Mouse (Mus musculus) kidney, postnatal 0 days (tissue): Measurements from ENCODE around the gene Sardh. TPM values are rescaled to one million over a fixed set of nuclear protein-coding genes. Genes with fewer than 3 reads are reported as not detected.

Source experiments
- ATAC-seq: fragments of 200-750 bp; cut with Nextera tagmentation; replicated peaks from 2 replicates; pipeline ENCODE4 v1.8.0; 2017; ENCODE audit warnings: low read depth, moderate number of reproducible peaks, moderate TSS enrichment, moderate library complexity; ENCODE audit not compliant: low FRiP score
- DNase-seq: peaks from one replicate; pipeline ENCODE4 v3.0.0-alpha.2; 2016; ENCODE audit warnings: low spot score
- H3K27ac ChIP-seq: fragments of 300-500 bp; sonication (generic); 2 replicates; pipeline ENCODE4 v1.5.1; 2014; ENCODE audit warnings: mild to moderate bottlenecking
- H3K27me3 ChIP-seq: fragments of 300-500 bp; sonication (generic); 2 replicates; pipeline ENCODE4 v1.6.1; 2014; ENCODE audit warnings: low read length, mixed read lengths; ENCODE audit not compliant: insufficient read depth
- H3K36me3 ChIP-seq: fragments of 300-500 bp; sonication (generic); 2 replicates; pipeline ENCODE4 v1.6.1; 2014; ENCODE audit warnings: low read length, mixed read lengths; ENCODE audit not compliant: insufficient read depth
- H3K4me1 ChIP-seq: fragments of 300-500 bp; sonication (generic); replicated peaks from 2 replicates; pipeline ENCODE4 v1.6.1; 2014; ENCODE audit warnings: antibody characterized with exemption, low read length, mixed read lengths; ENCODE audit not compliant: insufficient read depth
- H3K4me2 ChIP-seq: fragments of 300-500 bp; sonication (generic); 2 replicates; pipeline ENCODE4 v1.6.1; 2014; ENCODE audit warnings: mild to moderate bottlenecking, low read length, moderate library complexity, mixed read lengths
- H3K4me3 ChIP-seq: fragments of 300-500 bp; sonication (generic); replicated peaks from 2 replicates; pipeline ENCODE4 v1.5.1; 2014; ENCODE audit warnings: low read depth, low read length
- H3K9ac ChIP-seq: fragments of 300-500 bp; sonication (generic); 2 replicates; pipeline ENCODE4 v1.6.1; 2014; ENCODE audit warnings: low read depth, low read length
- H3K9me3 ChIP-seq: fragments of 300-500 bp; sonication (generic); replicated peaks from 2 replicates; pipeline ENCODE4 v1.6.1; 2016; ENCODE audit warnings: low read length, inconsistent platforms, mixed read lengths
- CTCF ChIP-seq: IDR thresholded peaks from 2 replicates; pipeline ENCODE4 v1.5.1; 2016; ENCODE audit warnings: antibody characterized with exemption, low read depth, mild to moderate bottlenecking, moderate library complexity
- WGBS: fragments of 180-500 bp; shearing (Covaris S2); extraction: QIAGEN DNeasy Blood & Tissue Kit; methylation state at CpG from one replicate; pipeline ENCODE4 v1.1.7; 2014; 5-methylcytosine and 5-hydroxymethylcytosine counted together
- polyA plus RNA-seq: library from polyadenylated mRNA; unstranded; fragments of >200 nt; fragmentation: Nextera tagmentation; extraction: Ambion mirVana; gene quantifications from 2 replicates; pipeline ENCODE4 v1.2.1, GENCODE M21; 2015

The Sardh gene
- polyA plus RNA-seq, 1 experiment from 2014 or later: 48.6 TPM

- no peak overlapping the region for H3K4me3 ChIP-seq
- H3K9me3 ChIP-seq: no peaks in the 10 kb centered on the region
- no peak for TF ChIP-seq CTCF
- H3K4me2 ChIP-seq: no peak overlapping the region
- DNase-seq (no peak), ATAC-seq (no peak)
- H3K27ac ChIP-seq: no peak overlapping the region
- H3K36me3 ChIP-seq: no peaks in the 10 kb centered on the region
- WGBS: 85% methylated on average over 2 of the region's 2 CpGs
- no peak overlapping the region for H3K9ac ChIP-seq
- H3K27me3 ChIP-seq: no peaks in the 10 kb centered on the region
- no peaks in the 10 kb centered on the region for H3K4me1 ChIP-seq
Observed at GRCm38 (mm10) chr2:27166074-27166473, 82.1 kb downstream of the Sardh start.

GRCm38 (mm10) chr2:27164796-27165590 lies 83.1 kb downstream of the Sardh start, which contains the start of gene Dbh:
TSS of gene Dbh (plus strand) at chr2:27165233.
- no peak for TF ChIP-seq CTCF
- no peak for DNase-seq
- Histone ChIP-seq H3K4me3 (no peak within 1 kb of the TSS), H3K36me3 (no peaks in the 10 kb centered on the region), H3K9ac (no peak within 1 kb of the TSS), H3K4me1 (no peaks in the 10 kb centered on the region), H3K27ac (no peak within 1 kb of the TSS), H3K27me3 (no peaks in the 10 kb centered on the region), H3K4me2 (no peak within 1 kb of the TSS), H3K9me3 (no peaks in the 10 kb centered on the region)
- no peak for ATAC-seq
- WGBS: 82% methylated on average over 12 of the region's 12 CpGs

DNA sequence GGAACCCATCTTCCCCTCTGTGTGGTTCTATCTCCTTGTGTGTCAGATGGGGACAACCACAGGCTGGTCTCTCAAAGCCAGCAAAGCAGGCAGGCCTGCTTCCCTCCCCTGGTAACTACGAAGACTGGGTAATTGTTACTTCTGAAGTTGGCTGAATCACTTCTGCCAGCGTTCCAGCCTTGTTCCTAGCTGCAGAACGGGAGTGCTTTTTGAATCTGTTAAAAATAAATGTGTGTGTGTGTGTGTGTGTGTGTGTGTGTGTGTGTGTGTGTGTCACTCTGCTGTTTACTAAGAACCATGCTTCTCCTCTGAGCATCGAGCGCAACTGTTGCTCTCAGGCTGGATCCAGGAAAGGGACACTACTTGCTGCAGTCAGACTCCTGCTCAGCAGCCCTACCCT lies 84.3 kb downstream of the Sardh start:
- Histone ChIP-seq H3K4me2 (no peak overlapping the region), H3K27me3 (no peaks in the 10 kb centered on the region), H3K9me3 (no peaks in the 10 kb centered on the region), H3K4me3 (no peak overlapping the region), H3K36me3 (no peaks in the 10 kb centered on the region), H3K27ac (no peak overlapping the region), H3K9ac (no peak overlapping the region), H3K4me1 (no peaks in the 10 kb centered on the region)
- 70% methylated on average over 5 of the region's 5 CpGs for WGBS
- ATAC-seq (no peak), DNase-seq (no peak)
- TF ChIP-seq CTCF: no peak

DNA sequence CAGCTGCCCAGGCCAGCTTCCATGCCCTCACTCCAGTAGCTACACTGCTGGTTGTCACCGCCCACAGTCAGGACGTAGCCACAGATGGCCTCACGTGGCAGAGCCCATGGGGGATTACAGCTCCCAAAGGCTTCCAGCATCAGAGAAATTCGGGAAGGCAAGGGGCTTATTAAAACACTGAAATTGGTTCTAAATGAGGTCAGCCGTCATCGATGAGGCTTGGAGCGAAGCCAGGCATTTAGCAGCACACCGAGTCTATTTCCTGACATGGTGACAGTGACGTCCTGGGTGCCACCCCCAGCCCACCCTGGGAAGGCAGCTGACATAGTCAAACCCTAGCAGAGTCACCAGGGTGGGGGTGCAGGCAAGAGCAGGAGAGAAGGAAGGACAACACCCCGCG lies 85.5 kb downstream of the Sardh start:
- H3K4me3 ChIP-seq: no peak overlapping the region
- no peak overlapping the region for H3K9ac ChIP-seq
- H3K27me3 ChIP-seq: no peaks in the 10 kb centered on the region
- no peak for ATAC-seq
- no peak overlapping the region for H3K27ac ChIP-seq
- no peak for DNase-seq
- H3K9me3 ChIP-seq: no peaks in the 10 kb centered on the region
- 54% methylated on average over 11 of the region's 11 CpGs for WGBS
- TF ChIP-seq CTCF: no peak
- H3K36me3 ChIP-seq: no peaks in the 10 kb centered on the region
- H3K4me2 ChIP-seq: no peak overlapping the region
- no peaks in the 10 kb centered on the region for H3K4me1 ChIP-seq

DNA sequence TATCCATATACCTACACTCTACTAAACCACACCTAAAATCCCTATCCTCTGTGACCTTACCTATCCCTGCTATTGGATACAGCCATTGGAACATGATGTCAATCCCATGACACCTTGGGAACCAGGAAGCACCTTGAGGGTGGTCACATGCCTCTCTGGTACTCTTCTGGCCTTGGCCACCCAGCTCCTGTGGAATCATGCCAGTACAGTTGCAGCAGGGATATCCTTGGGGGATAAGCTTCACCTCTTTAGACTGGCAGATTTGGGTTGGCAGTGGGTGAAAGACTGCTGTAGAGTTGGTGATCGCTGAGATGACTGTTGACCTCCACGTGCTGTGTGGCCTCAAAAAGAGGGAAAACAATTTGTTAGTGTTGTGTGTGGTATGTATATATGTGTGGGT lies 86.6 kb downstream of the Sardh start:
- Histone ChIP-seq H3K4me2 (no peak overlapping the region), H3K36me3 (no peaks in the 10 kb centered on the region), H3K27me3 (no peaks in the 10 kb centered on the region), H3K27ac (no peak overlapping the region), H3K9ac (no peak overlapping the region), H3K9me3 (no peaks in the 10 kb centered on the region), H3K4me1 (no peaks in the 10 kb centered on the region), H3K4me3 (no peak overlapping the region)
- 85% methylated on average over 2 of the region's 2 CpGs for WGBS
- no peak for DNase-seq
- no peak for ATAC-seq
- no peak for TF ChIP-seq CTCF

DNA sequence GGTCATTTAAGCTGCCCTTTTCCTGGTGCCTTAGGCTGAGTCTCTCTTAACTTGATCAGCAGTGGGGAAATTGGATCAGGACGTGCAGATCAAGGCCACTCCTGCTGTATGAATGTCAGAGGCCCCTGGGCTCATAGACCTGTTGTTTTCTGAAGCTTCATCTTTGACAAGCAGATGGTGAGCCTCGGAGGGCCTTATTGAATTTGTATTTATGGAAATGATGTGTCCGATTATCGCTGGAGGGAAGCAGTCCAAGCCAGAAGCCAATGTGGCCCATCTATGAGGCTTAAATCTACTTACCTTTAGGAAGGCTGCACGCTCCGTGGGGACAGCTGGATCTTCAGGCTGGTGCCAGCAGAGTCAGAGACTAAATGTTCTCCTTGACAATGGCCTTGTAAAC lies 91.5 kb downstream of the Sardh start:
- Histone ChIP-seq H3K4me1 (no peaks in the 10 kb centered on the region), H3K9me3 (no peaks in the 10 kb centered on the region), H3K4me2 (no peak overlapping the region), H3K4me3 (no peak overlapping the region), H3K36me3 (no peaks in the 10 kb centered on the region), H3K9ac (no peak overlapping the region), H3K27me3 (no peaks in the 10 kb centered on the region), H3K27ac (no peak overlapping the region)
- DNase-seq (no peak), ATAC-seq (no peak)
- 80% methylated on average over 6 of the region's 6 CpGs for WGBS
- no peak for TF ChIP-seq CTCF
